Mouse (Mus musculus) liver, adult 2 months (tissue): ENCODE results near the gene Lrrc8c.

Source experiments
- CTCF ChIP-seq: fragments of 200-500 bp; IDR thresholded peaks from 2 replicates; pipeline ENCODE4 v1.5.1; 2011; ENCODE audit warnings: low read depth, low read length, control low read depth
- POLR2A ChIP-seq: fragments of 200-500 bp; IDR thresholded peaks from 2 replicates; pipeline ENCODE4 v1.6.1; 2011; ENCODE audit warnings: low read length, control low read depth; ENCODE audit not compliant: insufficient read depth; ENCODE audit errors: extremely low read depth

- TF ChIP-seq CTCF = no peak
- TF ChIP-seq POLR2A = no peak
Observed at GRCm38 (mm10) chr5:105491389-105491788, 27.8 kb upstream of the Lrrc8c start.
